Mouse (Mus musculus) intestine, postnatal 0 days (tissue): ENCODE data around the gene Ppp4r1. TPM values are rescaled to one million over a fixed set of nuclear protein-coding genes. Genes with fewer than 3 reads are reported as not detected.

Experiments
- ATAC-seq: fragments of 200-750 bp; cut with Nextera tagmentation; 2 replicates; pipeline ENCODE4 v1.8.0; 2017; ENCODE audit warnings: mild to moderate bottlenecking, moderate TSS enrichment, moderate library complexity
- H3K27ac ChIP-seq: fragments of 300-500 bp; sonication (generic); 2 replicates; pipeline ENCODE4 v1.5.1; 2014; ENCODE audit warnings: mild to moderate bottlenecking, low read depth, low read length, moderate library complexity
- H3K27me3 ChIP-seq: fragments of 300-500 bp; sonication (generic); replicated peaks from 2 replicates; pipeline ENCODE4 v1.6.1; 2014; ENCODE audit warnings: low read length, mixed read lengths; ENCODE audit not compliant: control insufficient read depth, insufficient read depth
- H3K36me3 ChIP-seq: fragments of 300-500 bp; sonication (generic); 2 replicates; pipeline ENCODE4 v1.6.1; 2014; ENCODE audit warnings: mild to moderate bottlenecking, moderate library complexity; ENCODE audit not compliant: control insufficient read depth, insufficient read depth
- H3K4me1 ChIP-seq: fragments of 300-500 bp; sonication (generic); replicated peaks from 2 replicates; pipeline ENCODE4 v1.6.1; 2014; ENCODE audit warnings: antibody characterized with exemption, low read length, mixed read lengths; ENCODE audit not compliant: control insufficient read depth, insufficient read depth
- H3K4me2 ChIP-seq: fragments of 300-500 bp; sonication (generic); replicated peaks from 2 replicates; pipeline ENCODE4 v1.6.1; 2014; ENCODE audit warnings: low read depth, mild to moderate bottlenecking, moderate library complexity
- H3K4me3 ChIP-seq: fragments of 300-500 bp; sonication (generic); 2 replicates; pipeline ENCODE4 v1.5.1; 2014; ENCODE audit warnings: low read depth, low read length
- H3K9ac ChIP-seq: fragments of 300-500 bp; sonication (generic); 2 replicates; pipeline ENCODE4 v1.6.1; 2014; ENCODE audit warnings: mild to moderate bottlenecking, low read depth, low read length
- H3K9me3 ChIP-seq: fragments of 300-500 bp; sonication (generic); 2 replicates; pipeline ENCODE4 v1.6.1; 2016; ENCODE audit warnings: mixed run types; ENCODE audit not compliant: control insufficient read depth
- CTCF ChIP-seq: sonication (generic); IDR thresholded peaks from 2 replicates; pipeline ENCODE4 v1.5.1; 2016; ENCODE audit warnings: low read depth, mild to moderate bottlenecking, control low read depth, antibody characterized with exemption, moderate library complexity
- WGBS: fragments of 180-500 bp; shearing (Covaris S2); extraction: QIAGEN DNeasy Blood & Tissue Kit; methylation state at CpG from one replicate; pipeline ENCODE4 v1.1.7; 2014; 5-methylcytosine and 5-hydroxymethylcytosine counted together
- polyA plus RNA-seq: library from polyadenylated mRNA; unstranded; fragments of >200 nt; fragmentation: Nextera tagmentation; extraction: Ambion mirVana; gene quantifications from 2 replicates; pipeline ENCODE4 v1.2.1, GENCODE M21; 2015

The Ppp4r1 gene
- polyA plus RNA-seq, 1 experiment from 2014 or later: 28.7 TPM

DNA sequence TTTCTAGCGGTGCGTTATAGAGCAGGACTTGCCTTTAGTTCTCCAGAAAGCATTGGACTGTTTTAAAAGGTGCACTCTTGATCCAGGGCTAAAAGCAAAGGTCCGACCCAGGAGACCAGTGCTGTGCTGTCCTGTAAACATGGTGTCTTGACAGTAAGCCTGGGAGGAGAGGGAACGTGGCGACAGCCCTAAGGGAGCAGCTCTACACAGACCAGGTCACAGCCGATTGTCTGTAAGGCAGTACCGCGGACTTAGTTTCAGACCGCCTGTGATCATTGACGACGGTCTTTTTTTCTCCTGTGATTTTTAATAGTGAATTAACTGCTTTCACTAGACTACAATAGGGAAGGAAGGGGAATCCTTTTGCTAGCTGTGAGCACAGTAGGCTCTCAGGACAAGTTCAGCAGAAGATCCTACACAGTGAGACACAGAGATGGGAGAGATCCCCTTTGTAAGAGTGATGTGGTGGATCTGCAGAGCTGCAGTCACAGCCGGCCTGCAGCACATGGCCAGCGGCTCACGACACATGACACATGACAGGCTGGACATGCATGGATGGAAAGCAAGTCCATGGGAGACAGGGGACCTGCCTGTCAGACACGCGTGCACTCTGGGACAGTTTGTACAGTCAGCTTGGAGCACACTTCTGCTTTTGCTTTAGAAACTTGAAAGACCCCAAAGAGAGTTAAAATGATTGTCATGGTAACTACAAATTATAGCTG is 44.9 kb downstream of the Ppp4r1 start:
- Histone ChIP-seq H3K4me3 (no peak overlapping the region), H3K4me1 (no peaks in the 10 kb centered on the region; the same call in 1 of the 2 replicates), H3K9me3 (no peaks in the 10 kb centered on the region), H3K27me3 (no peaks in the 10 kb centered on the region), H3K36me3 (peaks cover 74% of the 10 kb centered on the region), H3K9ac (no peak overlapping the region), H3K4me2 (no peak overlapping the region), H3K27ac (no peak overlapping the region)
- TF ChIP-seq CTCF: no peak
- ATAC-seq: no peak
- WGBS: 92% methylated on average over 16 of the region's 16 CpGs

DNA sequence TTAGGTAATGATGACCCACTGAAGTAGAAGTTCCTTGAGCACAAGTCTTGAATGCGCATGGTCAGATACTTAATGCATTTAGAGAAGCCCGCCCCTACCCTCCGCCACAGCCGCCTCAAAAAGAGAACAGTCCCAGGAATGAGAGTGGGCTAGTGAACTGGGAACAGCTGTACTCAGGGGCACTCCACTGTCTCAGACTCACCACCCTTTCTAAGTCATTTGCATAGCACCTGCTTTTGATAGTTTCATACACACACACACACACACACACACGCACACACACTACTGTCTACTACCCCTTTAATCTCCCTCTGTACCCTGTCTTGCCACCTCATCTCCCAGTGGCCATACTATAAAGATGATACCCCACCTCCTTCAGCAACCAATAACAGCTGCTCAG is 45.5 kb downstream of the Ppp4r1 start:
- Histone ChIP-seq H3K4me2 (no peak overlapping the region), H3K4me1 (no peaks in the 10 kb centered on the region; the same call in 1 of the 2 replicates), H3K9me3 (no peaks in the 10 kb centered on the region), H3K9ac (no peak overlapping the region), H3K27ac (no peak overlapping the region), H3K27me3 (no peaks in the 10 kb centered on the region), H3K4me3 (no peak overlapping the region), H3K36me3 (peaks cover 74% of the 10 kb centered on the region)
- no peak for ATAC-seq
- 92% methylated on average over 5 of the region's 5 CpGs for WGBS
- no peak for TF ChIP-seq CTCF

DNA sequence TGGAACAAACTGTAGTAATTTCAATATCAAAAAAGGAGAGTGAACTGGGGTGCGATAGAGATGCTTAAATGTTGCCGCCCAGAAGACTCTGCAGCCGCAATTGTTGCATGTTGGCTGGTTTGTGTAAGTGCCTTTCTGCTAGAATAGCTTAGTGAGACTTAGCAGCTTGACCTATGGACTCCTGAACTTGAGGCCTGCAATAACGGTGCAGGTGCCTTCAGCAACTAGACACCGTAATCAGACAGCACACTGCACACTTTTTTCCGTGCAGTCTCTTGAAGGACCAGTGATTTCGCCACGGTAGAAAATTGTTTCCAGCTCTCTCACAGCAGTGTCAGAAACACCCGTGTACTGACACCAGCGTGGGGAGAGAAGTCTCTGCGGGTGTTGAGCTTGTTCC is 46.6 kb downstream of the Ppp4r1 start:
- H3K27me3 ChIP-seq: no peaks in the 10 kb centered on the region
- WGBS: 58% methylated on average over 11 of the region's 11 CpGs
- no peak overlapping the region for H3K4me3 ChIP-seq
- H3K4me2 ChIP-seq: no peak overlapping the region
- TF ChIP-seq CTCF: no peak
- no peak overlapping the region; the same call in 1 of the 2 replicates for H3K27ac ChIP-seq
- H3K9ac ChIP-seq: no peak overlapping the region
- no peaks in the 10 kb centered on the region for H3K9me3 ChIP-seq
- H3K4me1 ChIP-seq: no peaks in the 10 kb centered on the region; the same call in 1 of the 2 replicates
- ATAC-seq: peak; percentile 71
- H3K36me3 ChIP-seq: peaks cover 80% of the 10 kb centered on the region

- no peak overlapping the region for H3K4me2 ChIP-seq
- H3K4me3 ChIP-seq: no peak overlapping the region
- no peaks in the 10 kb centered on the region for H3K9me3 ChIP-seq
- WGBS: 78% methylated on average over 13 of the region's 13 CpGs
- H3K36me3 ChIP-seq: peaks cover 73% of the 10 kb centered on the region
- H3K27ac ChIP-seq: no peak overlapping the region
- no peaks in the 10 kb centered on the region; the same call in 1 of the 2 replicates for H3K4me1 ChIP-seq
- no peak overlapping the region for H3K9ac ChIP-seq
- TF ChIP-seq CTCF: peak; percentile 51
- no peaks in the 10 kb centered on the region for H3K27me3 ChIP-seq
- no peak for ATAC-seq
These were observed 48.0 kb downstream of the Ppp4r1 start for GRCm38 (mm10) chr17:65830216-65830863.

- H3K36me3 ChIP-seq: peaks cover 91% of the 10 kb centered on the region
- WGBS: 86% methylated on average over 3 of the region's 3 CpGs
These were observed 51.5 kb downstream of the Ppp4r1 start for GRCm38 (mm10) chr17:65833891-65834290.

GRCm38 (mm10) chr17:65836746-65837145 is 54.4 kb downstream of the Ppp4r1 start:
- Histone ChIP-seq H3K9me3 (no peaks in the 10 kb centered on the region), H3K4me2 (no peak overlapping the region), H3K9ac (no peak overlapping the region), H3K36me3 (peaks cover 89% of the 10 kb centered on the region), H3K4me1 (no peaks in the 10 kb centered on the region), H3K27me3 (no peaks in the 10 kb centered on the region), H3K4me3 (no peak overlapping the region), H3K27ac (no peak overlapping the region)
- WGBS: 87% methylated on average over 3 of the region's 3 CpGs
- TF ChIP-seq CTCF: no peak
- ATAC-seq: no peak

More at GRCm38 (mm10) chr17:65833891-65834290, 51.5 kb downstream of the Ppp4r1 start:
- no peak overlapping the region for H3K4me2 ChIP-seq
- no peak overlapping the region for H3K9ac ChIP-seq
- no peak overlapping the region for H3K27ac ChIP-seq
- no peaks in the 10 kb centered on the region for H3K27me3 ChIP-seq
- no peak for ATAC-seq
- no peaks in the 10 kb centered on the region for H3K9me3 ChIP-seq
- H3K4me1 ChIP-seq: no peaks in the 10 kb centered on the region; the same call in 1 of the 2 replicates
- no peak for TF ChIP-seq CTCF
- H3K4me3 ChIP-seq: no peak overlapping the region
